Mouse (Mus musculus): ENCODE data around the gene Pou2f3. TPM values are rescaled to one million over a fixed set of nuclear protein-coding genes. Genes with fewer than 3 reads are reported as not detected.
A peak's percentile ranks its signal among the peaks of the same experiment; 100 is the strongest.

The Pou2f3 gene
- polyA plus RNA-seq, 1 experiment, result not detected

DNA sequence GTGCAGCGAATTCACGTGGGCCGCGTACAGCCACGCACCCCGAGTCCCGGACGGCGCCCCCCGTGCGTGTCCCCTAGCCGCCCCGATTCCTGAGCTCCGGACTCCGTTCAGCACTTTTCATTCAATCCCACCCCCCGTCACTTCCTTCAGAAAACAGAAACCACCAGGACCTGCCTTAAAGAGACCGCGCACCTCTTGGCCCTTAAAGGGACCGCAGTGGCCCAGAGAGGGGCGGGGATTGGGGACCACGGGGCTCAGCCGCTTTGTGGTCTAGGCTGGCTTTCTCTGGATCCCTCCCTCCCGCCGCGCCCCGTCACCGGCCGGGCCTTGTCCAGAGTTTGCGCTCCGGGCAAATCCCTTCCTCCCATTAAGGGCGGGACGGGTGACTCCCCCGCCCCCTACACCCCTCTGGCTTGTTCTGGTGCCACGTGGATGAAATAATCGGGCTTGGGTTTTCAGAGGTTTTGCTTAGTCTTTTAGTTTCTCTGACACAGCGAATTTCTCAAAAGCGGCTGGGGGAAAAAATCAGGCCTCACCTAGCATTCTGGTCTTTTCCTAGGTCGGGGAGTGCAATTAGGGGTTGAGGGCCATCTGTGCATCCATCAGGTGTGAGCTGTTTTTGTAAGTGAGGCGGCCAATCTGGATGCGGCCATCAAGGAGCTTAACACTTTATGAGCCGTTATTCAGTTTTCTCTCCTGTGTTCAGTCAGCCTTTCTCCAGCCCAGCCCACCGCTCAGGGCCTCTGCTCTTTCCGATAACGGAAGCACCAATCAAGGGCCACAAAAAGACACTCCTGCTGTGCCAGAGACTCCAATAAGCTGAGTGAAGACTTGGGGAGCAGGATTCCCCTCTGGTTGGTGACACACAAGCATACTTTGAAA is 29.8 kb upstream of the Pou2f3 start, which contains the start of gene Oaf:
Gene Oaf, minus strand, starts transcription at position 200 of the 882 bp plus-strand sequence.
- Histone ChIP-seq H3K36me3 (replicated peaks; ENCODE audit: low read length) (no peaks in the 10 kb centered on the region), H3K4me1 (peaks cover 14% of the 10 kb centered on the region)

GRCm38 (mm10) chr9:43238631-43239545 is 28.7 kb upstream of the Pou2f3 start:
- H3K27me3 ChIP-seq (replicated peaks), result peaks cover 83% of the 10 kb centered on the region
- H3K4me1 ChIP-seq, result peaks cover 23% of the 10 kb centered on the region
- H3K4me3 ChIP-seq (replicated peaks), result peak overlapping the region; percentile 91
- TF ChIP-seq GATA1 (IDR thresholded peaks at IDR 0.05; ENCODE audit: borderline replicate concordance, low read length) (no peak), FLI1 (IDR thresholded peaks at IDR 0.05; ENCODE audit: low read length) (no peak)
- no peaks in the 10 kb centered on the region for H3K9me3 ChIP-seq
- no peaks in the 10 kb centered on the region for H3K36me3 ChIP-seq (replicated peaks; ENCODE audit: low read length)

More for the DNA sequence above, 29.8 kb upstream of the Pou2f3 start, which contains the start of gene Oaf:
- peak within 1 kb of the TSS; percentile 91 for H3K4me3 ChIP-seq (replicated peaks)
- peaks cover 81% of the 10 kb centered on the region for H3K27me3 ChIP-seq (replicated peaks)
- H3K9me3 ChIP-seq, result no peaks in the 10 kb centered on the region
- TF ChIP-seq GATA1 (IDR thresholded peaks at IDR 0.05; ENCODE audit: borderline replicate concordance, low read length), result no peak
- TF ChIP-seq FLI1 (IDR thresholded peaks at IDR 0.05; ENCODE audit: low read length), result no peak

DNA sequence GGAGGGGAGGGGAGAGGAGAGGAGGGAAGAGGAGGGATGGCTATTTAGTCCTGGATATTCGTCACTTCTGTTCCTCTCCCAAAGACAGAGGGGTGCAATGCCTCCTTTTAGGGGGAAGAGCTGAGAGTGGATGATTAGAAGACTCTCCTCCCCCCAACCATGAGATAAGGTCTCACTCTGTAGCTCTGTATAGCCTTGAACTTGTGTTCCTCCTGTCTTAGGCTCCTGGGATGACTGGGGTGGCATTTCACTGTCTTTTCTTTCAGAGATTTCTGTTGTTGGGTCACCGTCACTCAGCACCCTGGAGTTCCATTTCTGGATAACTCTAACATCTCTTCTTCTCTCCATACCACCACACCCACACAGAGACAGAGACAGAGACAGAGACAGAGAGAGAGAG is 28.0 kb upstream of the Pou2f3 start:
- Histone ChIP-seq H3K36me3 (replicated peaks; ENCODE audit: low read length) (no peaks in the 10 kb centered on the region), H3K27me3 (replicated peaks) (peaks cover 80% of the 10 kb centered on the region), H3K4me3 (replicated peaks) (peak overlapping the region; percentile 91), H3K4me1 (peaks cover 26% of the 10 kb centered on the region), H3K9me3 (no peaks in the 10 kb centered on the region)
- TF ChIP-seq FLI1 (IDR thresholded peaks at IDR 0.05; ENCODE audit: low read length) (no peak), GATA1 (IDR thresholded peaks at IDR 0.05; ENCODE audit: borderline replicate concordance, low read length) (no peak)

DNA sequence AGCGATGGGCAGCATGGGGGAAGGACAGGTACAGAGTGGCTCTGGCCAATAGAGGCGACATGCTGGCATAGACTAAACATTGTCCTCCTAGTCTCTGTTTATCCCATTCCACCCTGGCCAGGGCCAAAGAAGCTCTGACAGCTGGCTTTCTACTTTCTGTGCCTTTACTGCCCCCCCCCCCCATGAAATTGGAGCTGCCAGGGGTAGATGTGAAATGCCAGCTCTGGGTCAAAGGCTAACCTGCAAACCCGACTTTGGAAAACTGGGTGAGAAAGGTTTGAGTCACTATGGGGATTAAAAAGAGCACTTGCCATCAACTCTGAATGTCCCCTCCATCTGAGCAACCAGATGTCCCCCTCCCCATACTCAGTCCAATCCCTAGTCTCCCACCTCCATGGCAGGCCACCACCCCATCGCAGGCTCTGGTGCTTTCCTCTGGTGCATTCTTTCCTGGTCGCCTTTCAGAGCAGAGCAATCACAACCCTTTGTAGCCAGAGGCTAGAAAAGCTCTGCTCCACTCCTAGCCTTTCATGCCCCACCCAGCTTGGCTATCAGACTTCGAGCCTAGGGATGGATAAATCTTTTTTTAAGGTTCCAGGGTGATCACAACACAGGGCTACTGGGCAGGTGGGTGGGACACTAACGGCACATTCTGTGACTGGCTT is 27.1 kb upstream of the Pou2f3 start:
- Histone ChIP-seq H3K4me1 (peaks cover 26% of the 10 kb centered on the region), H3K4me3 (replicated peaks) (no peak overlapping the region), H3K36me3 (replicated peaks; ENCODE audit: low read length) (no peaks in the 10 kb centered on the region), H3K27me3 (replicated peaks) (peaks cover 75% of the 10 kb centered on the region), H3K9me3 (no peaks in the 10 kb centered on the region)
- no peak for TF ChIP-seq GATA1 (IDR thresholded peaks at IDR 0.05; ENCODE audit: borderline replicate concordance, low read length)
- TF ChIP-seq FLI1 (IDR thresholded peaks at IDR 0.05; ENCODE audit: low read length), result no peak

DNA sequence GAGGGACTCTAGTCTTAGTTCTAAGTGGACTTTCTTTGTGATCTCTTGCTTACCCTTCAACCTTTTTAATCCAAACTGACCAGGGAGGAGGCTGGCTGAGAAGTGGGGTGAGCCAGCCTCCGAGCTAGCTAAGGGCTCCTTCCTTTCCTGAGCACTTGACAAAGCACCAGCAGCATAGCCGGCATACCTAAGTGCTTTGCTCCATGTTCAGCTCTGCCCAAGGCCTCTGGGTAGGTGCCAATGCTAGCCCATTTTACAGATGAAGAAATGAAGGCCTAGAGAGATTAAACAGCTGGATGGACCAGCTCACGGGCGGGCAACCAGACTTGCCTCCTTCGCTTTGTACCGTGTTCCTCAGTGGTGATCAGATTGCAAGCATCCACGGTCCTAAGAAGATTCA is 26.4 kb upstream of the Pou2f3 start:
- no peak overlapping the region for H3K4me3 ChIP-seq (replicated peaks)

DNA sequence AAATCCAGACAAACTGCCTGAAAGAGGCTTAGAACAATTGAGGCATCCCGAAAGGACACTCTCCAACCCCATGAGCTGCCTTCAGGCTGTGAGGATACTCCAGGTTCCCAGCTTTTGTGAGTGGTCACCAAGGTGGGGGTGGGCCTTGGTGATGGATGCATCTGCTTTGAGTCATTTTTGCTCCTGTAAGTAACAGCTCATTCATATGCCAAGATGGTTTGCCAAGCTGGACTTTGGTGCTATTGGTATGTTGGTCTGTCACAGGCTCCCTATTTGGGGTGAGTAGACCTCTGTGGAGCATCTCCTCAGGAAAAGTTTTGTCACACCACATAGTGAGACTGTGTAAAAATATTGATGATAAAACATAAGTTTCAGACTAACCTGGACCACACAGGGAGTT is 25.9 kb upstream of the Pou2f3 start:
- H3K27me3 ChIP-seq (replicated peaks), result peaks cover 72% of the 10 kb centered on the region
- no peaks in the 10 kb centered on the region for H3K36me3 ChIP-seq (replicated peaks; ENCODE audit: low read length)
- no peak for TF ChIP-seq FLI1 (IDR thresholded peaks at IDR 0.05; ENCODE audit: low read length)
- no peak for TF ChIP-seq GATA1 (IDR thresholded peaks at IDR 0.05; ENCODE audit: borderline replicate concordance, low read length)
- H3K4me1 ChIP-seq, result peaks cover 26% of the 10 kb centered on the region
- no peak overlapping the region for H3K4me3 ChIP-seq (replicated peaks)
- H3K9me3 ChIP-seq, result no peaks in the 10 kb centered on the region

More for the DNA sequence above, 26.4 kb upstream of the Pou2f3 start:
- peaks cover 74% of the 10 kb centered on the region for H3K27me3 ChIP-seq (replicated peaks)
- peaks cover 26% of the 10 kb centered on the region for H3K4me1 ChIP-seq
- H3K36me3 ChIP-seq (replicated peaks; ENCODE audit: low read length), result no peaks in the 10 kb centered on the region
- no peaks in the 10 kb centered on the region for H3K9me3 ChIP-seq
- no peak for TF ChIP-seq FLI1 (IDR thresholded peaks at IDR 0.05; ENCODE audit: low read length)
- TF ChIP-seq GATA1 (IDR thresholded peaks at IDR 0.05; ENCODE audit: borderline replicate concordance, low read length), result no peak

DNA sequence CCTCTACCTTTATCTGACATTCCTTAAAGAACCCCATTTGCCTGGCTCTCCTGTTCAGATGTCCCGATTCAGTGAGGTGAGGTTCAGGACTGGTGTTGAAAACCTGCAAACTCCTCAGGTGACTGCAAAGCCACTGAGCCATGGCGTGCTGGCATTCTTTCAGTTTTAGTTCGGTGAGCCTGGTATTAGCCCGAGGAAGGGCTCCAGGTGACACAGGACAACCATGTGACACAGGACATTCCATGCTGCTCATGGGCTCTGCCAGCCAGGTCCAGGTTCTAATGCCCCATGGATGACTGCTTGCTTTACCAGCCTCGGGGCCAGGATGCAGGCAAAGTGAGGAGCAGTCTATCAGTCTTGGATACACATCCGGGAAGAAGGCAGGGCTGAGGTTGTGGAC is 25.2 kb upstream of the Pou2f3 start:
- no peaks in the 10 kb centered on the region for H3K9me3 ChIP-seq
- TF ChIP-seq GATA1 (IDR thresholded peaks at IDR 0.05; ENCODE audit: borderline replicate concordance, low read length) (no peak), FLI1 (IDR thresholded peaks at IDR 0.05; ENCODE audit: low read length) (no peak)
- H3K4me3 ChIP-seq (replicated peaks), result no peak overlapping the region
- no peaks in the 10 kb centered on the region for H3K36me3 ChIP-seq (replicated peaks; ENCODE audit: low read length)
- H3K27me3 ChIP-seq (replicated peaks), result peaks cover 67% of the 10 kb centered on the region
- peaks cover 26% of the 10 kb centered on the region for H3K4me1 ChIP-seq

GRCm38 (mm10) chr9:43234496-43234895 is 24.3 kb upstream of the Pou2f3 start:
- Histone ChIP-seq H3K36me3 (replicated peaks; ENCODE audit: low read length) (no peaks in the 10 kb centered on the region), H3K27me3 (replicated peaks) (peaks cover 60% of the 10 kb centered on the region), H3K4me3 (replicated peaks) (no peak overlapping the region), H3K9me3 (no peaks in the 10 kb centered on the region), H3K4me1 (peaks cover 28% of the 10 kb centered on the region)
- TF ChIP-seq FLI1 (IDR thresholded peaks at IDR 0.05; ENCODE audit: low read length), result no peak
- TF ChIP-seq GATA1 (IDR thresholded peaks at IDR 0.05; ENCODE audit: borderline replicate concordance, low read length), result no peak

DNA sequence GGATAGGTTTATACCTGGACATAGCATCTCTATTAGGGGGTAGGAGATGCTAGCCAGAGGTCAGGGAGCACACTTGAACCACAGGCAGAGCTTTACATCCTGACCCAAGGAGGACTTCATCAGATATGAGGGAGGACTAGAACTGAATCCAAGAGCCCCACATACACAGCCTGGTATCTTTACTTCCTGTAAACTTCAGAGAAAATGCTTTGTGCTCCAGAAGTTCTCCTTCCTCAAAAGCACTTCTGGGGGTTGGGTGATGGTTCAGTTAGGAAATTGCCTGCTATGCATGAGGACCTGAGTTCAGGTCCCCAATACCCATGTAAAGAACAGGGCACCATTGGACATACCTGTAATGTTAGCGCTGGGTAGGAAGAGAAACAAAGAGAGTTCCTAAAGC is 23.3 kb upstream of the Pou2f3 start:
- H3K4me1 ChIP-seq, result peaks cover 20% of the 10 kb centered on the region
- H3K9me3 ChIP-seq, result no peaks in the 10 kb centered on the region
- H3K4me3 ChIP-seq (replicated peaks), result no peak overlapping the region
- H3K36me3 ChIP-seq (replicated peaks; ENCODE audit: low read length), result no peaks in the 10 kb centered on the region
- TF ChIP-seq FLI1 (IDR thresholded peaks at IDR 0.05; ENCODE audit: low read length) (no peak), GATA1 (IDR thresholded peaks at IDR 0.05; ENCODE audit: borderline replicate concordance, low read length) (no peak)
- peaks cover 52% of the 10 kb centered on the region for H3K27me3 ChIP-seq (replicated peaks)

Measured in megakaryocyte, embryonic 14.5 days (primary cell).